Mouse (Mus musculus): ENCODE results near the gene Apopt1.
A peak's percentile ranks its signal among the peaks of the same experiment; 100 is the strongest.

Apopt1 gene

GRCm38 (mm10) chr12:111750739-111751138 is 37.7 kb downstream of the Apopt1 start:
- DNase-seq (ENCODE audit: low spot score): no peak

GRCm38 (mm10) chr12:111752491-111752890 is 39.4 kb downstream of the Apopt1 start:
- DNase-seq (ENCODE audit: low spot score): no peak

GRCm38 (mm10) chr12:111753347-111753746 is 40.3 kb downstream of the Apopt1 start:
- DNase-seq (ENCODE audit: low spot score): no peak

- DNase-seq (ENCODE audit: low spot score): no peak
These were observed 41.6 kb downstream of the Apopt1 start for GRCm38 (mm10) chr12:111754710-111755109.

GRCm38 (mm10) chr12:111755231-111755630 is 42.2 kb downstream of the Apopt1 start:
- DNase-seq (ENCODE audit: low spot score): no peak

GRCm38 (mm10) chr12:111756082-111756697 is 43.1 kb downstream of the Apopt1 start:
- DNase-seq (ENCODE audit: low spot score): no peak

- DNase-seq (ENCODE audit: low spot score): no peak
These were observed 43.6 kb downstream of the Apopt1 start for GRCm38 (mm10) chr12:111756698-111757082.

GRCm38 (mm10) chr12:111757561-111758325 is 44.7 kb downstream of the Apopt1 start:
- DNase-seq (ENCODE audit: low spot score): peak; percentile 39

- peak; percentile 80 for DNase-seq (ENCODE audit: low spot score)
These were observed 45.5 kb downstream of the Apopt1 start, which contains the start of gene Klc1 for GRCm38 (mm10) chr12:111758381-111759175. Klc1 (plus strand) TSS chr12:111758849.

GRCm38 (mm10) chr12:111759176-111760061 is 46.4 kb downstream of the Apopt1 start:
- peak; percentile 49 for DNase-seq (ENCODE audit: low spot score)

GRCm38 (mm10) chr12:111760306-111760908 is 47.3 kb downstream of the Apopt1 start:
- no peak for DNase-seq (ENCODE audit: low spot score)

- DNase-seq (ENCODE audit: low spot score): no peak
These were observed 49.7 kb downstream of the Apopt1 start for GRCm38 (mm10) chr12:111762620-111763280.

GRCm38 (mm10) chr12:111766313-111767236 is 53.5 kb downstream of the Apopt1 start:
- peak; percentile 76 for DNase-seq (ENCODE audit: low spot score)

- no peak for DNase-seq (ENCODE audit: low spot score)
These were observed 55.4 kb downstream of the Apopt1 start for GRCm38 (mm10) chr12:111768322-111768928.

- no peak for DNase-seq (ENCODE audit: low spot score)
These were observed 56.2 kb downstream of the Apopt1 start for GRCm38 (mm10) chr12:111769306-111769705.

GRCm38 (mm10) chr12:111769816-111770577 is 56.9 kb downstream of the Apopt1 start:
- no peak for DNase-seq (ENCODE audit: low spot score)

GRCm38 (mm10) chr12:111770651-111771050 is 57.6 kb downstream of the Apopt1 start:
- DNase-seq (ENCODE audit: low spot score): no peak

- DNase-seq (ENCODE audit: low spot score): no peak
These were observed 61.1 kb downstream of the Apopt1 start for GRCm38 (mm10) chr12:111774156-111774555.

Data from embryo, embryonic 10.5 days (tissue).